Mouse (Mus musculus) monocyte, adult 5-6 weeks (primary cell): ENCODE measurements around the gene Csrnp3. TPM values are rescaled to one million over a fixed set of nuclear protein-coding genes. Genes with fewer than 3 reads are reported as not detected.
"Not testable (repeated sequence)": the region's sequence is repeated elsewhere in the genome, so short reads cannot be mapped to it uniquely, and the experiment has no call there.

Source experiments
- ATAC-seq: fragments of 153-309, 156-312 bp; replicated peaks from 2 replicates; pipeline ENCODE4 v1.8.0; 2017; ENCODE audit warnings: mild to moderate bottlenecking; ENCODE audit not compliant: low TSS enrichment, insufficient number of reproducible peaks, severe bottlenecking, poor library complexity, low FRiP score
- total RNA-seq: library from RNA; stranded (forward); fragments of 200-1000, 200-491, 200-594 nt; gene quantifications from 3 replicates; pipeline ENCODE4 v1.2.3, GENCODE M21; 2017

The Csrnp3 gene
- not detected in 3 replicates for total RNA-seq

DNA sequence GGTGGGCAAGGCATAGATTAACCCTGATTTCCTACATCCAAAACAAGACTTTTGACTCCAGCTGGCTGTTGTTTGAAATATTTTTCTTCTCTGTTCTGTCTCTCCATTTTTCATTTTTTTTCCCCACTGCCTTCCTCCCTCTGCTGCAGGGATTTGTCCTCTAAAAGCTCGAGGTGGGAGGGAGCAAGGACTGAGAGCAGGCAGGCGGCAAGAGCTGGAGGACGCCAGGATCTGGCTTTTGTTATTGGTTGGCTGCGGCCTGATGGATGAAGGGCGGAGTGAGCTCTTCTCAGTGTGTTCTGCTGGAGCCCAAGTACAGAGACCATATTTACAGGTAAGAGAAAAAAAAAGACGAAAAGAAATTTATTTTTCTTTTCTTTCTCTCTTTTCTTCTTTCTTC is at the start of gene Csrnp3:
TSS of gene Csrnp3 (plus strand) at position 217 of the 400 bp plus-strand sequence.
- no peak for ATAC-seq

DNA sequence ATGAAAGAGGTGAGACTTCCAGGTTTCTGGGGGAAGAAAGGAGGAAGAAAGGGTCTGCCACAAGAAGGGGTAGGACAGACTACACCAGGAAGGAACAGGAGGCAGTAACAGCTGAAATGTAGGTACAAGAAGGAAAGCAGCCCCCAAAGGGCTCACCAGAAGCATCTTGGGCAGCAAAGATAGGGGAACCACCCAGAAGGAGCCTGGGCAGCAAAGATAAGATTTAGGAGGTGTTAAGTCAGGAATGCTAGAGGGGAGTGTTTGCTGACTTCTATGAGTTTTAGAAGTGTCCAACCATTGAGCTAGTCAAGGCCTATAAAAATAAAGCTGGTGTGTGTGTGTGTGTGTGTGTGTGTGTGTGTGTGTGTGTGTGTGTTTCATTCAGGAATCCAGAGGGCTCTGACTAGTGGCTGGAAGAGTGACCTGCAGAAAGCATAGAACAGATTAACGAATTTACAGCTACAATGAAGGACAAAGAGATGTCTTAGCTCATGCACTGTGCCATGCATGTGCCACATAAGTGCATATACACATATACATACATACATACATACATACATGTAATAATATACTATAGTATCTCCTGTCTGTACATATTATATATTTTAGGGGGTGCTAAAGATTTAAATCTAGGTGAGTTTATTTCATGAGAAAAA is 44.4 kb upstream of the Csrnp3 start:
- no peak for ATAC-seq

DNA sequence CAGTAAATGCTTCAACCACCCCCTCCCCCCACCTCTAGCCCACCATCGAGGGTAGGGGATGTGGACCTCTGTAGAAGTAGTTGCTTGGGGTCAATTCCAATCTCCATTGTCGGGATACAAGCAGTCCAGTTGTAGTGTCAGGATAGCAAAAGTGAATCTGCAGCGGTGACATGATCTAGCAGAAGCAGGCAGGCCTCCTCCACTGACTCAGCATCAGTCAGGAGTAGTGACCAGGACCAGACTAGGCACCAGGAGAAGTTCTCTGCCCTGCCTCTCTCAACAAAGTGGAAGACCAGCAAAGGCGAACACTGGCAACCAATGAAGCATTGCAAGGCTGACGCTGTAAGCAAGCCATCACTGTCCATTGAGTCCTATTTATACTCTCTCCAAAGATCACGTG is 39.0 kb upstream of the Csrnp3 start:
- ATAC-seq, result no peak

DNA sequence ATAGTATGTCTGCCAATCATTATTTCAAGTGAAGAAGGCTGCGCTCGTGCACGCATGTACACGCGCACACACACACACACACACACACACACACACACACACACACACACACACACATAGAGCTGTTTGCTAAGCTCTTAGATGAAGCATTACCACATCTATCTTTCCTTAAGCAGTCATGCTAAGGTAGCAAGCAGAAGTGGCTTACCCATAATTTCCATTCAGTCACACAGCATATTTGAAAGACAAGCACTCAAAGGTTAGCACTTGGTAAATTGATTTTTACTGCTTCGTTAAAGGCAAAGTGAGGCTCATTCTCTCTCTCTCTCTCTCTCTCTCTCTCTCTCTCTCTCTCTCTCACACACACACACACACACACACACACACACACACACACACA is 34.4 kb upstream of the Csrnp3 start:
- ATAC-seq, result not testable (repeated sequence)

DNA sequence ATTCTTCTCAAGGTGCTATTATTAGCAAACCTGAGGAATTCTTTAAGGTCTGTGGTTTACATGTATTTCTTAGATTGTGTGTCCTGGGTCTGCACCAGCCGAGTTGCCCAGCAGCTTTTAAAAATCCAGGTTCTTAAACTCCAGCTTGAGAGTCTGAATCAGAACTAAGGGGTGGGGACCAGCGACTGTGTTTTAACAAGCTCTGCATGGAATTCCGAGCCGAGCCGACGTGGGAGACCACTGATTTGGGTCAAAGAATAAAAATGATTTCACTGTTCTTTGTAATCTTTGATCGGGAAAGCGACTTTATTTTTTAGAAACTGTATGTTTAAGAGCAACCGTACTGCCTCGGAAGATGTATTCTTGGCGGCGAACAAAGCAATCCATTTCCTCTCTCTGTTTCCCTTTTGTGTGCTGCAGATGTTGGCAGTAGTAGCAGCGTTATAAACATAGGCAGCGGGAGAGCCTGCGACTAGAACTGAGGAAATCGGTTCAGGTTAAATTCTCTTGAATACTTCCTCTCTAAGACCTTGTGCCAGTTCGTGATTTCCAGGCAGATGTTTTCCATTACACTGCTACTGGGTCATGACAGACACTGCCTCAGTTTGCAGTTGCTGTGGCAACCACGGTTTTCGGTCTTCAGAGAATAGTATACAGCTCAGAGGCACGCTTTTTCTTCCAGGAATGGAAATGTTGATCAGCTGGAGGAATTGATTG is 27.3 kb upstream of the Csrnp3 start:
- no peak for ATAC-seq

DNA sequence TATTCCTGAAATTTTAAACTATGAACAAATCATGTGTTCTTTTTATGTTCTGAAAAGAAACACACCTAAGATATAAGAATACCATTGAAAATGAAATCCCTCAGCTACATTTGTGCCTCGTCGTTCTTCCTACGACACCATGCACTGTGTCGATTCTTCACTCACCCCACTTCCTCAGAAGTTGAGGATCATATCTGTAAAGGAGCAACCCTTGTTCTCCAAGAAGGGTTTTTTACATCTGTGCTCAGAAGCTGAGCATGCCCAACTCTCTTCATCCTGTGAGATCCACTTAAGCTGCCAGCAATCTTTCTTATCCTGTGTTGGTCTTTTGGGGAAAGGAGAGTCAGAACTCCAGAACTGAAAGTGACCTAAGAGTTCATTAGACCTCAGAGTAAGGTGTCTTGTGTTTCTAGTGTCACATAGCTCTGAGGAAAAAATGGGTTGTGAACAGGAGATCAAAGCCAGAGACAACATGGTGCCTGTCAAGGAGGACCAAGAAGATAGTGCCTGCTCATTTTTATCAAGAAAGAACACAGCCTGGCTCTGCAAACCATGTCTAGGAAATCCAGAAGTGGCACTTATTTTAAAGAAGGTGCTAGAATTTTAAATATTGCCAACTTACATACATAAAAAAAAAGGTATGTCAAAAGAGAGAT is 25.3 kb upstream of the Csrnp3 start:
- ATAC-seq, result no peak

DNA sequence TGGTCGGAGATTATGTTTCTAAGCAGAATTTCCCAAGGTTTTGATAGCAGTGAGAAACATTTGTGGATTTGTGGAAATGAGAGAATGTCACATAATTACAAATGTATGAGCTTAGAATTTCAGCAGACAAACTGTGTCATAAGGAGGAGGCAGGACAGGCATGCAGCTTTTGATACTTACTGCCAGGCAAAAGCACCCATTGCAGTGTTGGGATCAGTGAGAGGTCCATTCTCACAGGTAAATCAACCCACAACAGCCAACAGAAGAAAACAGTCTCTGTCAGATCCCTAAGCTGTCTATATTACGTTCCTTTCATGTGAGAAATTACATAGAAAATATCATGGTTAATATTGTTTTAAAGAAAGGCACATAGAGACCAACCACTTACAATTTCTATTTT is 19.3 kb upstream of the Csrnp3 start:
- no peak for ATAC-seq

DNA sequence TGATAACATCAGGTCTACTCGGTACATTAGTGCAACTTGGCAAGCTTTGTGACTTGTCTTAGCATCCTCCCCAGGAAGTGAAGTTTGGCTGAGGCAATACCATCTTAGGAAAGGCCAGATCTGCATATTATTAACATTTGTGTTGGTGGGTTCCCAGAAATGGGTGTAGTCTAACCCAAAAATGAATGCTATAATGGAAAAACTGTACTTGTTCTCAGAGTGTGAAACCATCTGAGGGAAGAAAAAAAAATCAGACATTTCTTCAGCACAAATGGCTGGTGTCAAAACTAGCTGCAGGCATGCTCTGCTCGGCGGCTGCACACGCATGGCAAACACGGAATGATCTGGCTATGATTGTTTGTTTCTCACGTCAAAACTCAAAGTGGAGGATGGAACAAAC is 18.8 kb upstream of the Csrnp3 start:
- no peak for ATAC-seq

DNA sequence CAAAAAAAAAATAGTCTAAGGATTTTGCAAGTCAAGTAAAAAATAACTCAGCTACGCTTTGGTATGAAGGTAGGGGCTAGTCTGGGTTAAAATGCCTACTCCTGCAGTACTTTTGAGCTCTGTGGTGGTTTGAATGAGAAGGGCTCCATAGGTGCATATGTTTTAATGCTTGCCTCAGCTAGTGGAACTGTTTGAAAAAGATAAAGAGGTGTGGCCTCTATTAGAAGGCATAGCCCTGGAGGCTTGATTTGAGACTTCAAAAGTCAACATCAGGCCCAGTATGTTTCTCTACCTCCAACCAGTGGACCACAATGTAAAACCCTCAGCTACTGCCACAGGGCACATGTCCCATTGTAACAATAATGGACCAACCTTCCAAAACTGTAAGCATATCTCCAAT is 16.9 kb upstream of the Csrnp3 start:
- no peak for ATAC-seq

DNA sequence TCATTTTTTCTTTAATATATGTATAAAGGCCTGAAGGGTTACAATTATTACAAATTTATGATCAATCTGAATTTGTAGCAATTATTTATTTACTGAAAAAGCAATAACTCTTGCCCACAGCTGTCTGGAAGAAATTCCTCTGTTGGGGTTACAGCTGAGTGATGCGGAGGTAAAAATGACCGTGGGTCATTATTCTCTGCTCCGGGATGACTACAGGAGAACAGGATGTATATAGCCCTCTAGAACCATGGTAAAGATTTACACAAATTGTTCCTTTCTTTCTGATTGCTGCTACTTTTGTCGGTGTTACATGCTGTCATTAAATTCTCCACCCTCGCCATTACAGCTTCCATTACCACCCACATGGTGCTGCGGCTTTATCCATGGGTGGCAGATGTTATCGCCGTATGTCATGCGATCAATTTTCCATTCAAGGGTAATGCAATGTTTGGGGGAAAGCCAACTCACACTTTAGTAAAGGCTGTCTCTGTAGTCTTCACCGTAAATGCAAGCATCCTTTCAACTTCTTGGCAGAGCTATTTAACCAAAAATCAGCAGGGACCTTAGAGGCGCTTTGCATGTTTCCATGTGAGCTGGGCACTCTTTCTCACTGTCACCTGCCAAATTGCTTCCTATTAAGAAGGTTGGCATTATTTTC is 12.7 kb upstream of the Csrnp3 start:
- ATAC-seq, result no peak

DNA sequence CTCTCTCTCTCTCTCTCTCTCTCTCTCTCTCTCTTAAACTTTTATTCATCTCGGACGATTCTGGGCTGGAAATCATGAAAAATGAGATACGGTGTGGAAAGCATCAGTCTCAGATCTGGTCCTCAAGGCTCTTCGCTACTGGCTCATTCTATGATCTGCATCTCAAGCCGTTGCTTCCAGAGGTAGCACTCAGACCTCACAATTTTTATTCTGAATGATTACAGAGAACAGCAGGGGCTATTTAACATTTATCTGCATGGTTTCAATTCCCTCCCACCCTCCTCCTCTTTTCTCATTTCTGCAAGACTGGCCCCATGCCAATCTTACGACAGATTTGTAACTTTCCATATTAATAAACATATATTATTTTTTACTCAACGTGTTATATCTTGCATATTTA is 12.1 kb upstream of the Csrnp3 start:
- no peak for ATAC-seq

DNA sequence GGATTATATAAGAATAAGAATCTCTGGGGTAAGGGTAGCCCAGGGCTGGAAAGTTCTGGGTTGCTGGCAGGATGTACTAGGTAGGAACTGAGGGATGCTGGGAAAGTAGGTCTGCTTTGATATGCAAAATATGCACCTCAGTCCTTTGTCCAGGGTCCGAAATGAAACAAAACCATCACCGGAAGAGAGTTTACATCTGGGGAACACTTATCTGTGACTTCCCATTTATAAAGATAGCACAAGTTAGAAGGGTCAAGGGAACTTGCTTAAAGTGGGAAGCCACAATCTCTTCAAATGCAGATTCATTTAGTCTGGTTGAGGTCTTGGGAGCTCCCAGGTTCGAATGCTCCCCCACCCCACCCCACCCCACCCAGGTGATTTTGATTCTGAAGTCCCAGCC is 4.0 kb upstream of the Csrnp3 start:
- no peak for ATAC-seq

DNA sequence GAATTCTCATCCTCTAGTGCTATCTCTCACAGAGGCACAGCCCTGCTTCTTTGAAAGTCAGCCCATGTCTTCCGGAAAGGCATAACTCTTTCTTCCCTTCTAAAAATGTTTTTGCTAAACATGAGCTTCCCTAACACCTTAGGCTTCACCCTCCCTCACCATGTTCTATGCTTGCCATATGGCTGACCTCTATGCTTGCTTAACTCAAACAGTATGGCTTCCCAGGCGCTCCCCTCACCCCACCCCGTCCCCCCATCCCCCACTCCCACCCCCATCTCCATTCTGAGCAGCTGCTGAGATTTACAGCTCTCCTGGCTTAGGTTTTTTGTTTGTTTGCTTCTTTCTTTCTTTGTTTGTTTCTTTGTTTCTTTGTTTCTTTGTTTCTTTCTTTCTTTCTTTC is 3.2 kb upstream of the Csrnp3 start:
- no peak for ATAC-seq

DNA sequence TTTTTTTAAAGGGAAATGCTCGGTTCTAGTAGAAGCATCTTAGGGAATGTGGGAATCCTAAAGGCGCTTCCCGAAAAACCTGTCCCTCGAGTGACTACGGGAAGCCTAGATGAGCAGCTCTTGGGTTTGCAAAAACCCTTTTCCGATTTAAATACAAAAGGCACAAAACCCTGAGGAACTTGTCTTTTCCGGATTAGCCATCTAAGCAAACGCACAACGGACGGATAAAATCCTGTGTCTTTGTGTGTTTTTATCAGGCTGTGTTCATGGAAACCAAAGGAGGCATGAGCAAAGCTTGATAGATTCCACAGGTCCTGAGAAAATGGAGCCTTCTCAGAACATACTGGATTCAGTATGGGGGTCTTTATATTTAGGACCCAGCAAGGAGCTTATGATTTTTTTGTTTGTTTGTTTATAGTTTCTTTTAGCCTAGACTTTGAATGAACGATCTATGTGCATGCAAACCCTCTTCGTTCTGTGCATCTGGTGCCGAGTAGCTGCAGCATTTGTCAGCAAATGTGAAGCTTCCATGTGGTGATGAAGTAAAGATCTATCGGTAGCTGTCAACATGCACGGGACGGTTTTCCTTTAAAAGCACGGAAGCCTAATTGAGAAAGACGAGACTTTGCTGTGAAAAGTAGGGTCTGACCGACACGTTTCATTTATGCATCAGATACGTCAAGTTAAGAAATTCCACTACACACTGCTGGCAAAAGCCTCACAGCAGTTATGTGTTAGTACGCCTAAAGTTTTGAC is 611 bp downstream of the Csrnp3 start:
- ATAC-seq, result no peak

DNA sequence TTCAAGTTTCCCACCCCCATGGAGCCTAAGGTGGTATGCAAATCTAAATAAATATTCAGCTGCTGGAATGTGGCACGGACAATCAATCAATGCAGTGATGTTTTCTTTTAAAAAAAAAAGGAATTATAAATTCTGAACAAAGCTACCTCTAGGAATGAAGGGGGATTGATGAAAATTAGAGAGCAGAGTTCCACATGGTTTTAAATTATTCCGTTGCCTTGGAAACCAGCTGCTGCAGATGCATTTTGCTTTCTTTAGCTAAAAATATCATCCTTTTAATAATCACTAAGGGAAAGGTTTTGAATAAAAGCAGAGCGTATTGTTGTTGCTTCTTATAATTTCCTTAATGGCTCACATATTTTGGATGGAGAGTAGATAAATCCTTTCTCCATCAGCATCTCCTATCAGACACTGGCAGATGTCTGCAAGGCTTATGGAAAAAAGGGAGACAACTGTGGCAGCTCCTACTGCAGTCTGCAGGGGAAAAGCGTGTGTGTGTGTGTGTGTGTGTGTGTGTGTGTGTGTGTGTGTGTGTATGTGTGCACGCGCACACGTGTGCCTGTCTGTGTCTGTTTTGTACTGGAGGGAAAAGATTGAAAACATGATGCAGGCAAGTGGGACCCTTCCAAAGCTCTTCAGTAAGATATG is 2.0 kb downstream of the Csrnp3 start:
- ATAC-seq, result no peak

DNA sequence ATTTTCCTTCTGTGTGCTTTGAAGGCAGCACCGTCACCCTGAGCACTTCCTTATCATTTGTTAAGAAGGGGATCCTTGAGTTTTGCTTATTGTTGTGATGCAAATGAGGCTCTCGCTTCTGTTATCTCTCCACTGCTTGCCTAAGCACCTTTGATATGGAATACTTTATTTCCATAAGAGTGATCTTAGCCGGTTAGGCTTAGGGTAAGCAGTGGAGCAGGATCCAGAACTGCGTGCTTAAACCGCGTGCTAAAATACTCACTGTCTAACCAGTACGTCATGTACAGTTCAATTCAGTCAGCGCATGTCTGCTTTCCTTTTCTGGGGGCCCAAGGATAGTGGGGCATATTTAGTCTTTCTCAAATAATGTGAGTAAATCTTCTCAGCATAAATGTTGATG is 3.1 kb downstream of the Csrnp3 start:
- no peak for ATAC-seq

DNA sequence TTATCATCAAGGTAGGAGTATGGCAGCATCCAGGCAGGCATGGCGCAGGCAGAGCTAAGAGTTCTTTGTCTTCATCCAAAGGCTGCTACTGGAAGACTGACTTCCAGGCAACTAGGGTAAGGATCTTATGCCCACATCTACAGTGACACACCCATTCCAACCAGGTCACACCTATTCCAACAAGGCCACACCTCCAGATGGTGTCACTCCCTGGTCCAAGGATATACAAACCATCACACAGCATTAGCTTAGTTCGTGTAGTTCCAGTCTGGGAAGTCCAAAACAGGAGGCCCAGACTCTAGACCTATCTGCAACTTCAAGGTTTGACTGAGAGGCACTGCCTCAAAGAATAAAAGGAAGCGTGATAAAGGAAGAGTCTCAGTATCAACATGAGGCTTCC is 4.7 kb downstream of the Csrnp3 start:
- not testable (repeated sequence) for ATAC-seq

DNA sequence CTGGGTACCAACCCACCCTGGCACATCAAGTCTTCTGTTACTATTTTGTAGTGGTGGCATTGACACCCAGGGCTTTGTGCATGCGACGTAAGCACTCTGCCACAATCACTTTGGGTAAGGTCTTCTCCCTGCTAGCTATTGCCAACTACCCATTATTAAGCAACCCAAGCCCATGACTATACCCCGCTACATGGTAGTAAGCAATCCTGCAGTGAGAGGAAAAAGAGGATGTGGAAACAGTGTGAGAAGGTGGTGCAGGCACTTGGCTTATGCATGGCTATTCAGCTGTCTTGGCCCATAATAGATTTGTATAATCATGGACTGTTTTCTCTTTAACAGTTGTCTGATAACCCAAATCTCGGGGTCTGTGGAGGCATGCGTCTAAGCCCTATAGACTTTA is 11.2 kb downstream of the Csrnp3 start:
- no peak for ATAC-seq
